Comparison of ENCODE assay signal across 24 mouse cellular contexts in genomic region chr10:97659489-97659888, GRCm38 (mm10). TPM values are rescaled to one million over a fixed set of nuclear protein-coding genes. Genes with fewer than 3 reads are reported as not detected.
"Had no signal": no experiment of that assay in that cellular context is flagged by ENCODE, and none has a peak within 500 bp of the region (broad histone marks: within the 10 kb centered on the region; RNA-seq: fewer than 3 reads in every experiment).

No protein-coding gene starts in this region.

- H3K4me3 ChIP-seq: midbrain, embryonic 13.5 days; midbrain, embryonic 15.5 days; neural tube, embryonic 12.5 days; stomach, embryonic 15.5 days had no signal

- H3K27ac ChIP-seq: midbrain, embryonic 13.5 days; midbrain, embryonic 15.5 days; neural tube, embryonic 12.5 days; stomach, embryonic 15.5 days; stomach, postnatal 0 days had no signal

- H3K9me3 ChIP-seq: midbrain, embryonic 13.5 days; midbrain, embryonic 15.5 days; neural tube, embryonic 12.5 days; stomach, embryonic 15.5 days had no signal

- H3K4me1 ChIP-seq: midbrain, embryonic 13.5 days; midbrain, embryonic 15.5 days; neural tube, embryonic 12.5 days; stomach, embryonic 15.5 days had no signal

- H3K27me3 ChIP-seq: midbrain, embryonic 13.5 days; midbrain, embryonic 15.5 days; neural tube, embryonic 12.5 days; stomach, embryonic 15.5 days had no signal

- H3K9ac ChIP-seq: lung, embryonic 14.5 days; midbrain, embryonic 13.5 days; midbrain, embryonic 15.5 days; neural tube, embryonic 12.5 days; stomach, embryonic 15.5 days had no signal

- ATAC-seq: midbrain, embryonic 13.5 days; midbrain, embryonic 15.5 days had no signal

- H3K4me2 ChIP-seq: lung, embryonic 14.5 days; midbrain, embryonic 11.5 days; midbrain, embryonic 13.5 days; midbrain, embryonic 15.5 days; neural tube, embryonic 12.5 days; stomach, embryonic 15.5 days had no signal

- H3K36me3 ChIP-seq: midbrain, embryonic 13.5 days; midbrain, embryonic 15.5 days; neural tube, embryonic 12.5 days; stomach, embryonic 15.5 days had no signal

- DNase-seq: lung, adult 18-20 months; lung, embryonic 14.5 days; lung, postnatal 10 days; lung, postnatal 4 days; right cerebral cortex, postnatal 14 days; thymus, adult 2 months; thymus, postnatal 25 days; thymus, postnatal 4 days had no signal

RNA-seq across cellular contexts. Expression of gene Epyc, which starts 15.6 kb away (rescaled TPM):
- total RNA-seq: megakaryocyte, adult 5-6 weeks; megakaryocyte-erythroid progenitor cell, adult 5-6 weeks; monocyte, adult 5-6 weeks; neutrophil, adult 5-6 weeks had no signal
- polyA plus RNA-seq: neural tube, embryonic 14.5 days; spleen, adult 2 months had no signal

RNA-seq across cellular contexts. Expression of gene Ccer1, which starts 33.4 kb away (rescaled TPM):
- total RNA-seq: megakaryocyte, adult 5-6 weeks; megakaryocyte-erythroid progenitor cell, adult 5-6 weeks; midbrain, postnatal 0 days; monocyte, adult 5-6 weeks; neutrophil, adult 5-6 weeks had no signal
- polyA plus RNA-seq: lung, embryonic 14.5 days; lung, embryonic 16.5 days; midbrain, embryonic 11.5 days; midbrain, embryonic 13.5 days; midbrain, embryonic 15.5 days; midbrain, postnatal 0 days; neural tube, embryonic 12.5 days; neural tube, embryonic 14.5 days; spleen, adult 2 months; stomach, embryonic 15.5 days; stomach, postnatal 0 days; urinary bladder, adult 2 months had no signal

RNA-seq across cellular contexts. Expression of gene Kera, which starts 52.8 kb away (rescaled TPM):
- total RNA-seq: megakaryocyte, adult 5-6 weeks; megakaryocyte-erythroid progenitor cell, adult 5-6 weeks; midbrain, postnatal 0 days; monocyte, adult 5-6 weeks; neutrophil, adult 5-6 weeks had no signal
- polyA plus RNA-seq: midbrain, embryonic 13.5 days; midbrain, postnatal 0 days; neural tube, embryonic 14.5 days; spleen, adult 2 months; testis, adult 2 months; thymus, adult 2 months had no signal
